Mouse (Mus musculus) NIH3T3 (cell line): ENCODE measurements at regions not wholly inside any gene's neighbourhood (a gene's known extent, or its start where the extent isn't known, plus 50 kb on each side); places are given as distances from the start of the nearest gene placed in this dataset.

ENCODE experiments used
- DNase-seq: peaks from one replicate; pipeline ENCODE4 v3.0.0-alpha.2; 2012; ENCODE audit warnings: low read depth

DNA sequence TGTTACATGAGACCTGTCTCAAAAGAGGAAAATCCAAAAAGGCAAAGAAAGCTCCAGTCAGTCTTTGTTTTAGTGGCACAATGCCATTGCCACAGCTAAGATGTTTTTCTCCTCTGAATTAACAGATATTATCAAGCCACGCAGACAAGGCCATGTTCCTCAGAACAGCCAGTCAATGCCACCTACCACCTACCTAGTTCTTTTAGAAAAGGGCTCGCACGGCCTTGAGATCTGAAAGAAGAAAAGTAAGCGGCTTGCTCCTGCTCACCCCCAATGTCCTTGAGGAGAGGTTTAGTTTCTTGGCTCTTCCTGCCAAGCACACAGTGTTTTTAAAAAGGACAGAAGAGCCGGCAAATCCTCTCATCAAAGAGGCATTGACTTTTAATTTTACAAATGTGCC lies 88.7 kb upstream of the Noct start:
- DNase-seq: no peak

DNA sequence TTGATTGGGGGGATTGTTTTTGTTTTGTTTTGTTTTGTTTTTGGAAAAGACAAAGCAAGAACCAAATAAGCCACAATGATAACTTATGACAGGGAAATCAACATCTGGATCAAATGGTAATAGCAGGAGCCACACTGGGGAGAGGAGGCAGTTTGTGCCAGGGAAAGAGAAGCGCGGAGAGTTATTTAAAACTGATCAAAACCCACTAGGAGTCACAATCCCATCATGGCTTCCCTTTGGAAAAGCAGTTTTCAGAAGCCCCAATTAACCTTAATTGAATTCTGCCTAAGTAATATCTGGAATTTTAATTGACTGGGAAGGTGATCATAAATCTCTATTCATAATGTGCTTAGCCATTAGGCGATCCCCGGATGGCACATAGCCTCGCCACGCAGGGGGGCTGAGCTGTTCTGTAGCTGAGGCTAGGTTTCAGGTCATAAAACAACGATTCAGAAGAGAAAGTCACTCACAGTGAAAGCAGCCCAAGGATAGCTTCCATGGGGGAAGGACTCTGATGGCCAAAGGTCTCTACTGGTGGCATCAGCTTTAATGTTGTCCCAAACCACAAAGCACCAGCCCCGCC lies 86.4 kb upstream of the Noct start:
- no peak for DNase-seq

DNA sequence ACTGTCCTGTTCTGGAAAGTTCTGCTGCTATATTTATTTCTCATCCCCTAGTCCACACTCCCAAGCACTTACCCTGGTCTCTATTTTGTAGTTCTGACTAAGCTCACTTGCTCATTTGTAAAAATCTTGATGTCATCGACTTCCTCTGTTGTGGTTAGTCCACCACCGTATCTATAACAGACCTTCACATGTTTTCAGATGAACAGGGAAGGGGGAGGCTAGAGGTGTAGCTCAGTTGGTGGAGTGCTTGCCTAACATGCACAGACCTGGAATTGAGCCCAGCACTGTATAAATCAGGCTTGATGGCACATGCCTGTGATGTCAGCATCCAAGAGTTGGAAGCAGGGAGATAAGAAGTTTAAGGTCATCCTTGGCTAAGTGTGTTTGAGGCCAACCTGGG lies 78.3 kb upstream of the Noct start:
- DNase-seq: peak; percentile 62

DNA sequence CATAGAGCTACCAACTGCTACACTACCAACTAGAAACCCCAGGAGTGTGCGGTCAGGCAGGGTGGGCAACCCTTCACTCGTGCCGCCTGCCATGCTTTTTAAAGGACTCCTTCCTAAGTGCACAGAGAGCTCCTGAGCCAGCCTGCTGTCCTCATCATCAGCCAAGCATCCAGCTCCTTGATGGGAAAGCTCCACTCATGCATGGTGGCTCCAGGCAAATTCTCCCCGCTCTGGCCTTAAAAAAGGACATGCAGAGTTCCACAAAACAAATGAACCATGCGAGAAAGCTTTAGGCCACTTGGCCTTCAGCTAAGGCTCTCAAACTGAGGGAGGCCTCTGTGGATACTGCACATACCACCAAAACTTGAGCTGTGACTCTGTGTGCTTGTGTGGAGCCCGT lies 74.2 kb upstream of the Noct start:
- DNase-seq: no peak

DNA sequence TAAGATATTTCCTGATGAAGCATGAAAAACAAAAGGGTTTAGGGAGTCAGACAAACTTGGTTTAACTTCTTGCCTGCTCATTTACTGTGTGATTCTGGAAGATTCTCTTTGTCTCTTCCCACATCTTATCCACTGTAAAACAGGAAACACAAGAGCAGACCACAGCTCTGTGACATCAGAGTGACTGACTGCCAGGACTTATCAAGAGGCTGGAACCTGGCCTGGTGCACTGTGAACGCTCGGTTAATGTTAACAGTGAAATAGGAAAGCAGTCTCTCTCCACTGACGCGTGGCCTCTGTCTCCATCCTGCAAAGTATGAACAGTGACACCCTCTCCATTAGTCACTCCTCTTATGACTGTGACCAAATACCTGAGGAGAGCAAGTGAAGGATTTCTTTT lies 73.1 kb upstream of the Noct start:
- DNase-seq: no peak

DNA sequence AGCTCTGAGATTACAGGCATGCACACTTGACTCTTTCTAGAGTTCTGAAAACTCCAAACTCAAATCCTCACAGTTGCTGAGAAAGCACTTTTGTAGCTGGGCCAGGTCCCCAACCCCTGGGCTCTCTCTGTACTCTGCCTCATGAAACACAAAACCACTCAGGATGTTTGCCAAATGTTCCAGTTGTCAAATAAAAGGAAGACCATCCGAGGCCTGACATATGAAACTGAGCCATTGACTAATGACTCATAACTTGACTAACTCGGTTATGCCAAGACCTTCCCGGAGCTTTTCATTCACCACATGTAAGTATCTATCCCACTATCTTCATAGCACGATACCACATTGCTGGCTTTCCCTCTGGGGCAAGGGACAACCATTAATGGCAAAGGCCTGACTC lies 68.6 kb upstream of the Noct start:
- peak; percentile 87 for DNase-seq

DNA sequence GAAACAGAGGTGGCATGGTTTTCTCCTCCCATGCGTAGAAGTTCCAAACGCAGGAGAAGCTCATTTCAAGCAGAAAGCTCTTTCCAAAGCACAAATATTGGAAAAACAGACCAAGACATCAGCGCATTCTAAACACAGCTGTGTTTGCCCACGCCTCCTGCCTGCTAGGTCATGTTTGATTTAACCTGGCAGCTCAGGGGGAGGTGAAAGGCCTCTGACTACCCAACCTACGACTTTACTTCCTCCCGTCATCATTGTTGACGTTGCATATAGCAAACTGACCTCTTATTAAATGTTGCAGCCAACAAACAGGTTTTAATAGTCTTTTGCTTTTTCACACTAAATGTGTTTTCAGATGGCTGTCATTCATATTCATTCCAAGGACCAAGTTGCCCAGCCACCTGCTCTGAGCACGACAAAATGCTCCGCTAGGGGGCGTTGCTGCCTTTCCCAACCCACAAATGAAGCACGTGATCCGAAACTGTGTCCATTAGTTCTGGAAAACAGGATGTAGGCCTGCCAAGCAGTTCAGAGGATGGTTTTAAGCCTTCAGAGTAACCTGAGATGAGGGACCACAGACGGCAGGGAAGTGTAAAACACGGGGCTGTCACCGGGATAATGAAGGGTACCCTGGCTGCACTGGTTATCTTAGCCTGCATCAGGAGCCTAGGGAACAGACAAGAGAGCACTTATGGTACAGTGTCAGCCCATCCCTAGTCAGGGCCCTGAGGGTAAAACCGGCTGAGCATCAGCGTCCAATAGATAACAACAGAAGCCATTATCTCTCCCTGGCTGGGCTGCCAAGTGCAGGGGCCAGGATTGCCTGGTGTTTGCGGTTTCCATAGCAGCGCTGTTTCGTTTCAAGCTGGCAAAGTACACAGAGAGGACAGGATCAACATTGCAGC lies 67.6 kb upstream of the Noct start:
- DNase-seq: peak; percentile 62

DNA sequence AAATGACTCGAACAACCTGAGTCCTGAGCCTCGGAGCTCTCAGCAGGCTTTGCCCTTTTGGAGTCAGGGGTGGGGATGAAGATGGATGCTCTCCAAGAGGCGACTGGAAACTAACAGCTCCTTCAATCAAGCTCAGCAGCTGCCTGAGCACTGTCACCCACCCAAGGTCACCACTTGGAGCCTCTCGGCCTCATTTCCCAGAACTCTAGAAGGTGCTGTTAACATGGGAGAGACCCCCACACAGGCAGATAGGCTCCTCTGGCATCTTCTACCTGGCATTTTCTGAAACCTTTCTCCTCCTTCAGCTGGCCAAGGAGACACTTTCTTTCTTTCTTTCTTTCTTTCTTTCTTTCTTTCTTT lies 67.0 kb upstream of the Noct start:
- DNase-seq: no peak

DNA sequence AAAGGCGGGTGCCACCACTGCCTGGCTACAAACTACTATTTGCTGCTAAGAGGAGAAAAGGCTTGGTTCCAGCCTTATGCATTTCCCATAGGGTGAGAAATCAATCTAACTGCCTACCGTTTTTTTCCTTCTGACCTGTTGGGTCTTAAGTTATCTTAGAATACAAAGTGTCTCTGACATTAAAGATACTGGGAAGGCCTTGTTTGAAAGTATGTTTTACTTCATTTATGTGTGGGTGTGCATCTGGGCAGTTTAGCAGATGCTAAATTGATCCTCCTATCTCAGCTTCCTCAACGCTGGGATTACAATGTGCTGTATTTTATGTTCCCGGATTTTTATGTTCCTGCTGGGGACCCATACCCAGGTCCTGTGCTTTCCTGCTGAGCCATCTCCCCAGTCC lies 65.8 kb upstream of the Noct start:
- no peak for DNase-seq

DNA sequence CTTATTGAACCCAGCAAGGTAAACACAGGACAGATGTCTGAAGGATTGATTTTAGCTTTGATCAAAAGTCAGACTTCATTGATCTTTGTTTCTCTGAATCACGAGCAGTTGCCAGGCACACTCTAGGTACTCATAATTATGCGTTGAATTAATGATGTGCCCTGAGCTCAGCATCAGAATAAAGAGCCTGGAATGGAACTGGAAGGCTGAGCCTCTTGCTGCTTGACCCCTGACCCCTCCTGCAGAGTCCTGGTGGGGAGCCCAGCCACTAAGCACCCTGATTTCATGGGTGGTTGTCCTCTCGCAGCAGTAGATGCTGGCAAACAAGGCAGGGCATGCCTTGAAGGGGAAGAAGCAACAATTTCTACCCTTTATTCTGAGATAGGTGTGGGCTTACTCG lies 64.9 kb upstream of the Noct start:
- DNase-seq: no peak

DNA sequence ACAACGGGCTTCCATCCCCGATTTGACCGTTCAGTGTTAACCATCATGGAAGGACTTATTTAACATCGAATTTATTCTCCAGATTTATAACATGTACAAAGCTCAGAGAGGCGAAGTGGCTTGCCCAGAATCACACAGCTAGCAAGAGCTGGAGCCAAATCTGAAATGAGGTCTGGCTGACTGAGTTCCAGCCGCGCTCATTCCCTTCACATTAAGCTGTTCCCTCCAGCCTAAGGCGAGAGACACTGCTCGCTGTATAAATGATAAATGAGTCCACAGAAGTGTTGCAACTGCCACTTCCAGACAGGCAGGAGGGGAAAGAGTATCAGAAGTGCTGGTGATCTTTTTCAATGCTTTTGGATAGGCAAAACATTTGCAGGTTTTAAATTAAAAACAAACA lies 64.4 kb upstream of the Noct start:
- no peak for DNase-seq

DNA sequence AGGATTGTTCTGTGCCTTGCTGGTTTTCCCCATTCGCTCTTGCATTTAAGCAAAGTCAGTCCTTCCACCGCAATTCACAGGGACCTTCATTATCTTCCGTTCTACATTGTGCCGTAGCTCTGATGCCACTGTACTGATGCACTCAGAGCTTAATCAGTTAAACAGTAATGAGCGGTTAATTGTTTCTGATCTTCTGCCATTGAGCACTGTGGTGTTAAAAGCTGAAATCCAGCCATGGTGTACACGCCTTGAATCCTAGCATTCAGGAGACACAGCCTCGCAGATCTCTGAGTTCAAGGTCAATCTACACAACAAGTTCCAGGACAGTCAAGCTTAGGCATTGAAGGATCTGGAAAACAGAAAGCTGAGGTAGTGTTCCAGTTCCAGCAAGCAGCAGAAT lies 63.6 kb upstream of the Noct start:
- no peak for DNase-seq

DNA sequence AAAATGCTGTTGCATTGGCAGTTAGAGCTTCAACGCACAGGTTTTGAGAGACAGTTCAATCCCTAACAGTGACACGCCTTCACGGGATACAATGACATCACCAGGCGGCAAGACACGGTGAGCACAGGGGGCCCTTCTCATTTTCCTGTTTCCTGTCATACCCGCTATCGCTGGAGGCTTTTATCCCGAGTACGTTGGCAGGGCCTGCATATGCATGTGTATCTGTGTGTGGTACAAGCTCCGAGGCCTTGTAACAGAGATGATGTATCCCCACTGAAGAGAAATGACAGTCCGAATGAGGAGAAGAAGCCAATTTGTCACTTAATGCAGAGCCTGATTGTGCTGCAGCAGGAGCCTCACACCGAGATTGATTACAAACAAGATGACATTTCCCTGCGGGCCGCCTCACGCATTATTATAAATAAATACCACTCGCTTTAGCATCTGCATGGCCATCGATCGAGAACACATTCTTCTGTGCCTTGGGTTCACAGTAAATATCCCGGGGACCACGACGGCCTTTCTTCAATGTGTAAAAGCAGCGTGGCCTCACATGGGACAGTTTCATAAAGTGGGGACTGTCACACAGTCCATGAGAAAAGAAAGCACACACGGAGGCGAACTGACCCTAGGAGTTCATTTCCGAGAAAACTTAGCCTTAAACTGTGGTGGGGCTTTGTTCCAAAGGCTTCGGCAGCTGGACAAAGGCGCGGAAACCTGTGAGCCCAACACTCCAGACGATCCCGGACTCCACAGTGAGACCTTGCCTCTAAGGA lies 54.9 kb upstream of the Noct start:
- no peak for DNase-seq

DNA sequence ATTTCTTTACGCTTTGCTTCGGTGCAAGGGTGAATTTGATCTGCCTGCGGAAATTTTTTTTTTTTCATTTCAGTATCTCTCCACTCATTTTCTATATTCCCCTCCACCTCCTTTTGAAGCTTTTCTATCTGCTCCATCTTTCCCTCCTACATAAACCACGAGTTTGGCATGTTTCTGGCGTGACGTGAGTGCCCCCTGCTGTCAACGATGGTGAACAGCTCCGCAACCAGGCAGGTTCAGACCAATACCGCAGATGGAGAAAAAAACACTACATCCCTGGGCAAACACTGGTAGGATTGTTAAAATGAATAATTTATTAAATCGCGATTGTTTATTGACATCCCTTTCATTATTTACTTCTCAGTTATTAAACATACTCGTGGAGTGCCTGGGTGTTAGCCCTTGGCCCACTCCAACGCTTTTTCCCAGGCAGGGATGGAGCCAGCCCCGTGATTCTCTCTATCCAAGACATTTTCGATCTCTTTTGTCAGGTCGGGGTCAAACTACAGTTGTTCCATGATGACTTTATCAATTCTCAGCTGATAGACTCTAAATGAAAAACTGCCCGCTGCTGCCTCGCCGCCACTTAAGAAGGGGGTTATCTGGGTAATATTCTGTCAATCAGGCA lies 53.9 kb upstream of the Noct start:
- peak; percentile 88 for DNase-seq
